Mouse (Mus musculus) hindbrain, embryonic 14.5 days (tissue): Measurements from ENCODE around the gene Lrp6. TPM values are rescaled to one million over a fixed set of nuclear protein-coding genes. Genes with fewer than 3 reads are reported as not detected.

Source experiments
- ATAC-seq: fragments of 200-750 bp; cut with Nextera tagmentation; 2 replicates; pipeline ENCODE4 v1.8.0; 2017; ENCODE audit warnings: moderate number of reproducible peaks, mild to moderate bottlenecking, moderate TSS enrichment, moderate library complexity; ENCODE audit not compliant: low FRiP score
- DNase-seq: peaks from one replicate; pipeline ENCODE4 v3.0.0-alpha.2; 2015; ENCODE audit warnings: low spot score
- H3K27ac ChIP-seq: fragments of 300-500 bp; sonication (generic); 2 replicates; pipeline ENCODE4 v1.5.1; 2014; ENCODE audit warnings: mild to moderate bottlenecking, moderate library complexity
- H3K27me3 ChIP-seq: fragments of 300-500 bp; sonication (generic); 2 replicates; pipeline ENCODE4 v1.6.1; 2014; ENCODE audit warnings: mild to moderate bottlenecking, low read length, mixed read lengths; ENCODE audit not compliant: control insufficient read depth, insufficient read depth
- H3K36me3 ChIP-seq: fragments of 300-500 bp; sonication (generic); replicated peaks from 2 replicates; pipeline ENCODE4 v1.6.1; 2014; ENCODE audit not compliant: control insufficient read depth, insufficient read depth
- H3K4me1 ChIP-seq: fragments of 300-500 bp; sonication (generic); replicated peaks from 2 replicates; pipeline ENCODE4 v1.6.1; 2014; ENCODE audit warnings: antibody characterized with exemption, low read length, mixed read lengths; ENCODE audit not compliant: control insufficient read depth, insufficient read depth
- H3K4me2 ChIP-seq: fragments of 300-500 bp; sonication (generic); replicated peaks from 2 replicates; pipeline ENCODE4 v1.6.1; 2014; ENCODE audit warnings: mild to moderate bottlenecking, moderate library complexity
- H3K4me3 ChIP-seq: fragments of 300-500 bp; sonication (generic); replicated peaks from 2 replicates; pipeline ENCODE4 v1.5.1; 2014; ENCODE audit warnings: mild to moderate bottlenecking, low read length
- H3K9ac ChIP-seq: fragments of 300-500 bp; sonication (generic); 2 replicates; pipeline ENCODE4 v1.6.1; 2014
- H3K9me3 ChIP-seq: fragments of 300-500 bp; sonication (generic); 2 replicates; pipeline ENCODE4 v1.6.1; 2016; ENCODE audit warnings: low read length; ENCODE audit not compliant: control insufficient read depth
- WGBS: fragments of 180-500 bp; shearing (Covaris S2); extraction: QIAGEN DNeasy Blood & Tissue Kit; methylation state at CpG from one replicate; pipeline ENCODE4 v1.1.7; 2014; 5-methylcytosine and 5-hydroxymethylcytosine counted together
- polyA plus RNA-seq: library from polyadenylated mRNA; unstranded; fragments of >200 nt; fragmentation: Nextera tagmentation; extraction: Ambion mirVana; gene quantifications from 2 replicates; pipeline ENCODE4 v1.2.1, GENCODE M21; 2014

The Lrp6 gene
- polyA plus RNA-seq, 1 experiment from 2014 or later = 22.3 TPM

- no peak for DNase-seq
- WGBS = 51% methylated on average over 8 of the region's 8 CpGs
- H3K4me2 ChIP-seq = no peak overlapping the region
- no peak overlapping the region for H3K4me3 ChIP-seq
- H3K27me3 ChIP-seq = no peaks in the 10 kb centered on the region
- H3K4me1 ChIP-seq = peaks cover 22% of the 10 kb centered on the region; the same call in 1 of the 2 replicates
- H3K9ac ChIP-seq = no peak overlapping the region
- H3K9me3 ChIP-seq = no peaks in the 10 kb centered on the region
- ATAC-seq = no peak
- H3K36me3 ChIP-seq = no peaks in the 10 kb centered on the region
- H3K27ac ChIP-seq = no peak overlapping the region
Observed at GRCm38 (mm10) chr6:134558546-134559129, 8.1 kb downstream of the Lrp6 start.

GRCm38 (mm10) chr6:134557043-134557442 is 9.7 kb downstream of the Lrp6 start:
- Histone ChIP-seq H3K4me1 (peaks cover 22% of the 10 kb centered on the region; the same call in 1 of the 2 replicates), H3K9me3 (no peaks in the 10 kb centered on the region), H3K36me3 (no peaks in the 10 kb centered on the region), H3K4me2 (no peak overlapping the region), H3K4me3 (no peak overlapping the region), H3K9ac (no peak overlapping the region), H3K27ac (no peak overlapping the region), H3K27me3 (no peaks in the 10 kb centered on the region)
- WGBS = 94% methylated on average over 1 of the region's 1 CpGs
- no peak for ATAC-seq
- DNase-seq = no peak

- 74% methylated on average over 7 of the region's 7 CpGs for WGBS
- Histone ChIP-seq H3K9ac (no peak overlapping the region), H3K4me3 (no peak overlapping the region), H3K27ac (no peak overlapping the region), H3K4me2 (no peak overlapping the region), H3K4me1 (peaks cover 22% of the 10 kb centered on the region; the same call in 1 of the 2 replicates), H3K9me3 (no peaks in the 10 kb centered on the region), H3K36me3 (no peaks in the 10 kb centered on the region), H3K27me3 (no peaks in the 10 kb centered on the region)
- DNase-seq = no peak
- no peak for ATAC-seq
Observed at GRCm38 (mm10) chr6:134556185-134556950, 10.4 kb downstream of the Lrp6 start.

GRCm38 (mm10) chr6:134555178-134555577 is 11.6 kb downstream of the Lrp6 start:
- Histone ChIP-seq H3K4me1 (peaks cover 26% of the 10 kb centered on the region; the same call in 1 of the 2 replicates), H3K36me3 (no peaks in the 10 kb centered on the region), H3K9me3 (no peaks in the 10 kb centered on the region), H3K9ac (no peak overlapping the region), H3K27ac (no peak overlapping the region), H3K4me2 (no peak overlapping the region), H3K4me3 (no peak overlapping the region), H3K27me3 (no peaks in the 10 kb centered on the region)
- 65% methylated on average over 3 of the region's 3 CpGs for whole genome bisulfite sequencing
- ATAC-seq = no peak
- no peak for DNase-seq

GRCm38 (mm10) chr6:134554230-134554629 is 12.5 kb downstream of the Lrp6 start:
- Histone ChIP-seq H3K9me3 (no peaks in the 10 kb centered on the region), H3K9ac (no peak overlapping the region), H3K27ac (no peak overlapping the region), H3K27me3 (no peaks in the 10 kb centered on the region), H3K4me3 (no peak overlapping the region), H3K4me2 (no peak overlapping the region), H3K4me1 (peaks cover 25% of the 10 kb centered on the region; the same call in 1 of the 2 replicates), H3K36me3 (no peaks in the 10 kb centered on the region)
- no peak for DNase-seq
- ATAC-seq = no peak
- WGBS = 82% methylated on average over 4 of the region's 4 CpGs

- no peak overlapping the region for H3K4me3 ChIP-seq
- no peaks in the 10 kb centered on the region for H3K36me3 ChIP-seq
- no peaks in the 10 kb centered on the region for H3K9me3 ChIP-seq
- no peak overlapping the region for H3K4me2 ChIP-seq
- H3K4me1 ChIP-seq = peaks cover 13% of the 10 kb centered on the region; the same call in 1 of the 2 replicates
- whole genome bisulfite sequencing = 53% methylated on average over 1 of the region's 1 CpGs
- H3K27ac ChIP-seq = no peak overlapping the region
- DNase-seq (no peak), ATAC-seq (no peak)
- no peaks in the 10 kb centered on the region for H3K27me3 ChIP-seq
- H3K9ac ChIP-seq = no peak overlapping the region
Observed at GRCm38 (mm10) chr6:134551007-134551406, 15.8 kb downstream of the Lrp6 start.

- peaks cover 8% of the 10 kb centered on the region; the same call in 1 of the 2 replicates for H3K4me1 ChIP-seq
- no peak overlapping the region for H3K4me2 ChIP-seq
- H3K27me3 ChIP-seq = no peaks in the 10 kb centered on the region
- no peak overlapping the region for H3K9ac ChIP-seq
- 85% methylated on average over 1 of the region's 1 CpGs for WGBS
- ATAC-seq = no peak
- H3K9me3 ChIP-seq = no peaks in the 10 kb centered on the region
- no peak for DNase-seq
- no peak overlapping the region for H3K27ac ChIP-seq
- no peaks in the 10 kb centered on the region for H3K36me3 ChIP-seq
- no peak overlapping the region for H3K4me3 ChIP-seq
Observed at GRCm38 (mm10) chr6:134550396-134550795, 16.4 kb downstream of the Lrp6 start.

GRCm38 (mm10) chr6:134544843-134545242 is 21.9 kb downstream of the Lrp6 start:
- H3K27me3 ChIP-seq = no peaks in the 10 kb centered on the region
- 0 out of 2 replicates have a peak, but pooled peaks cover 3% of the 10 kb centered on the region for H3K4me1 ChIP-seq
- no peak overlapping the region for H3K9ac ChIP-seq
- no peak for ATAC-seq
- no peaks in the 10 kb centered on the region for H3K9me3 ChIP-seq
- no peak overlapping the region for H3K4me3 ChIP-seq
- no peak overlapping the region for H3K27ac ChIP-seq
- DNase-seq = no peak
- H3K36me3 ChIP-seq = peaks cover 9% of the 10 kb centered on the region; the same call in 1 of the 2 replicates
- WGBS = 76% methylated on average over 3 of the region's 3 CpGs
- no peak overlapping the region for H3K4me2 ChIP-seq

- Histone ChIP-seq H3K9ac (no peak overlapping the region), H3K27me3 (no peaks in the 10 kb centered on the region), H3K4me1 (0 out of 2 replicates have a peak, but pooled peaks cover 3% of the 10 kb centered on the region), H3K9me3 (no peaks in the 10 kb centered on the region), H3K36me3 (peaks cover 9% of the 10 kb centered on the region; the same call in 1 of the 2 replicates), H3K27ac (no peak overlapping the region), H3K4me3 (no peak overlapping the region), H3K4me2 (no peak overlapping the region)
- DNase-seq (no peak), ATAC-seq (no peak)
- WGBS = 73% methylated on average over 2 of the region's 2 CpGs
Observed at GRCm38 (mm10) chr6:134544093-134544492, 22.7 kb downstream of the Lrp6 start.
